Mouse (Mus musculus) urinary bladder, adult 18-20 months (tissue): ENCODE data around the gene Ifi211.
"Not testable (repeated sequence)": the region's sequence is repeated elsewhere in the genome, so short reads cannot be mapped to it uniquely, and the experiment has no call there.

Source experiments
- DNase-seq, 2 experiments: peaks; one replicate each; pipeline ENCODE4 v3.0.0; 2022; ENCODE audit warnings: low spot score in 2 of 2, mixed read lengths in 2 of 2

Gene Ifi211

DNA sequence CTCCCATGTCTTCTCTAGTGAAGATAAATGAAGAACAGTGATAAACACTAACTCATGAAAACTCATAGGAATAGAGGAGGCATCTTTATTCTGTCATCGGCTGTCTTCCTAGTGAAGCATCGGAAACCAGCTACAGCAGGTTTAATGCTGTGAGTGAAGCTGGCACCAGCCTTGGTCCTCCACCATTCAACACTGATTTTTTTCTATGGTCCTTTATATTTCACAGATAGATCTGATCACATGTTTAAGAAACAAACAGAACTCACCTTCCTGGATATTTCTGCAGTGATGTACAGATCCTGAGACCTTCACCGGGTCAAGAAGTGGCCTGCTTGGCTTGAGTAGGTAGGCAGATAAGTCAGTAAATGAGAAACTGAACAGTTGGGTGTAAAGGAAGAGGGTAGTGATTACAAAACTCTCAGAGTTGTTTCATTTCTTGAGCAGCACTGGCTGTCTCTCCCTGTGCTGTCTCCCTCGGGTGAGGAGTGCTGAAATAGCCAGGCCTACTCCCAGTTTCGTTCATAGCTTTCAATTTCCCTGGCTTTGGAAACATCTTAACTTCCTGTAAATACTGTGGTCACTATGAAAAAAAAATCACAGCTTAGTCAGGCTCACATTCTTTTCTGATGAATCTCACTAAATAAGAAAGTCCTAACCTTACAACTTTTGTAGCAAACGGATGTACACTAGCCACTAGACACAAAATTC lies at the start of gene Ifi211:
Gene Ifi211, minus strand, starts transcription at position 499 of the 708 bp plus-strand sequence.
- peak in 1 of 2 experiments; percentile 7 for DNase-seq

DNA sequence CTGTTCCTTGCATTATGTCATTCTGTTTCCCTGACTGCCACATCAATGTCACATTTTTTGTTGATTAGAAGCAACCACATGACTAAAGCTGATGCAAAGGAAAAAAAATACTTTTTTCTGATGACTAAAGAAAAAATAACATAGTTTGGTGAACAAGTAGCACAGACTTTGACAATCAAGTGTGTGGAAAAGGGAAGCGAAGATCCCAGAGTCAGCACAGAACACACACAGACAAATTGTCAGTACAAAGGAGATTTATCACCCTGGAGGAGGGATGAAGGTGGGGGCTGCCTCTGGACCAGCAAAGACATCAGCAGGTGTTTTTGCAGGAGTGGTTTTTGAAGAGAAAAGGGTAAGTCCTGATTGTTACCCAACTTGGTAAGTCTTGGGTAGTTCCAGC lies 48.6 kb upstream of the Ifi211 start:
- DNase-seq, result not testable (repeated sequence)

DNA sequence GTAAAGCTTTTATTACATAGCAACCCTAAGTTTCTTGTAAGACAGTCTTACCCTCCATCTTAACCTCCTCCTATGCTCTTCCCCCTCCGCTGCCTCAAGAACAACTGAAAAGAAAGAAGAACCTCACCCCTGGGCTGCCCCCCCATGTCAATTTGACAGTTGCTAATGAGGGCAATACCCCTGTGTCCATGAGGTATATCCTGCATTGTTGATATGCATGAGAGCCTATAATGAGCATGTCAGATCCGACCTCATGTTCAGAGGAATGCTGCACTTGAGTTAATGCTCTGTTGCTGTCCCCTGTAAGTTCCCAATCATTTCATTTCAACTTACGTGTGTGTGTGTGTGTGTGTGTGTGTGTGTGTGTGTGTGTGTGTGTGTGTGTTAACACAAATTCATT lies 47.2 kb upstream of the Ifi211 start:
- not testable (repeated sequence) for DNase-seq

DNA sequence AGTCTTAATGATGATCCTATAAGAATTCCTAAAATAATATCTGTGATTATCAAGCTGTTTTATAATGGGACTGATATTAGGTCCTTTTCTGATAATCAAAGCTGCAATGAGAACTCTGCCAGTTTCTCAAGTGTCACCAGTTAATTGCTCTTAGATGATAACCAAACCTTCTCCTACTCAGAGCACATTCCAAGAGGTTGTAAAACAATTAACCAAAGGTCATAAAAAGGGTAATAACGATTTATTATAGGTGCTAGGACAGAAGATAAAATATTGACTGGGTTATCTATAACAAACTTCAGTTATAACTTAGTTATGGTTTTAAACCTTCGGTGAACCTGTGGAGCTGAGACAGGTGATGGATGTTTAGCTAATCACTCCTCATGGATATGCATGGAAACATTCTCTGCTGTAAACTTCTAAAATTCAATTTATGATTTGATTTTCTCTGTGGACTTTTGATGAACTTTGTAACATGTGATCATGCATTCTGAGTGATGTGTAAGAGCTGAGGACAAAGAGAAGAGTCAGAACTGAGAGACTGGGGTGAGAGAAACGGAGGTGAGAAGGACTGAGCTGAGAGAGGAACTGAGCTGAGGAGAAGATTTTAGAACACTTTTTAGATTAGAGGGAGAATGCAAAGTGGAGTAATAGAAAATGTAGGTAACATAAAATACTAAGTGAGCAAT lies 43.1 kb upstream of the Ifi211 start:
- not testable (repeated sequence) for DNase-seq

DNA sequence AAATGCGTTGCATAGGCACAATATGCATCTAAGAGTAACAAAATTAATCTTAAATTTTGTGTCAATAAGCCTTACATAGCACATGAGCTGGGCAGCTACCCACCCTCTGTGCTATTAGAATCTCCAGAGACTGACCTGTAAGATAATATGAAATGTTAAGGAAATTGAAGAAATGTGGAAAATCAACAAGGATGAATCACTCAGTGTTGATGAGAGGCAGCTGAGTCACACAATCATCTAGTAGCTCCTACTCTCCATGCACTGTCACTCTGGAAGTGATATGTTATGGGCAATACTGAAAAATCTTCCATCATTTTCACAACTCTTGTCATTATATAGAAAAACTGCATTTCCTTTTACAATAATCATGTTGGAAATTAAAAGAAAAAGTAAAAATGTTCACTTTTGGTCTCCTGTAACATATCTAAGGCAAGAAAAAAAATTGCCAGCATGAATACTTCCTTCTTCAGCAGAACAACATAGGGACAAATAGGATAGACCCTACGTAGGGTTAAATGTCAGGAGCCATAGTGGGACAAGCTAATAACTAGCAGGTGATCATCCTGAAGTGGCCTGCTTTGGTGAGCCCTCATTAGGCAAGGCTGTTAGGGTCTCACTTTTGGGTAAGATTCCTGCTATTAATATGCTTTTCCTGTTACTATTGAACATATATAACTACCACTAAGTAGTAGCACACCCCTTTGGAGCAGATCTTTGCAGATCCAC lies 42.4 kb upstream of the Ifi211 start:
- DNase-seq, result no peak

DNA sequence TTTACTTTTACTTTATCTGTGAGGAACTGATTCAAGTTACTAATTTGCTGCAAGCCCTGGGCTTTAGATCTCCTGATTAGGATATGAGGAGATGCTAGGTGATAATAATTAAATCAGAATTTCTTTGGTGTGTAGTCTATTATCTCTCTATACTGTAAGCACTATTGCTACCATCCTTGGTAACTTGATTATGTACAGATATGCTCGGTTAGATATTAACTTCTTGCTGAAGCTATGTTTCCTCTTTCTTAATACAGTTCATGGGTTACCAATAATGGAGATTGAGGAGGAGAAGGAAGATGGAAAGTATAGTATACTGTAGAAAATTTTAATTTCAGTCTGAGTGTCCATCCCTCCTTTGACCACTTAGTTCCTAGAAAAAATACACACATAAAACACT lies 40.7 kb upstream of the Ifi211 start:
- DNase-seq, result no peak

DNA sequence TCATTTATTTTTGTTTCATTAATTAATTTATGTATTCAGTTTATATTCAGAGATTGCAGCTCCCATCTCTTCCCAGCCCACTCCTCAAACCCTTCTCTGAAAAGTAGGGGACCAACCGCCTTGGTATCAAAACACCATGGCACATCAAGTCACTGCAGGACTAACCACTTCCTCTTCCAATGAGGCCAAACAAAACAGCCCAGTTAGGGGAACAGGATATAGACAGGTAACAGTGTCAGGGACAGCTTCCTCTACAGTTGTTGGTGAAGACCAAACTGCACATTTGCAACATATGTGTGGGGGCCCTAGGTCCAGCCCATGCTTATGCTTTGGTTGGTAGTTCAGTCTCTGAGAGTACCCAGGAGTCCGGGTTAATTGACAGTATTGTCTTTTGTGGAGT lies 36.2 kb upstream of the Ifi211 start:
- not testable (repeated sequence) for DNase-seq

DNA sequence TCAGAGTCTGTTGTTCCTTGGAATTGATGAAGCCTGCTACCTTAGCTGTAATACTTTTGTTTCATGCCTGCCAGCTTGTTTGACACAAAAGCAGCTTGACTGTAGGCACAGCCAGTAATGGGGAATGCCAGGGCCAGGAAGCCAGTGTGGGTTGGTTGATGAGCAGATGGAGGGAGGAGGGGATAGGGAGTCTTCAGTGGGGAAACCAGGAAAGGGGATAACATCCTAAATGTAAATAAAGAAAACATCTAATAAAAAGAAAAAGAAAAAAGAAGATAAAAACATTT lies 29.9 kb upstream of the Ifi211 start:
- DNase-seq, result not testable (repeated sequence)

DNA sequence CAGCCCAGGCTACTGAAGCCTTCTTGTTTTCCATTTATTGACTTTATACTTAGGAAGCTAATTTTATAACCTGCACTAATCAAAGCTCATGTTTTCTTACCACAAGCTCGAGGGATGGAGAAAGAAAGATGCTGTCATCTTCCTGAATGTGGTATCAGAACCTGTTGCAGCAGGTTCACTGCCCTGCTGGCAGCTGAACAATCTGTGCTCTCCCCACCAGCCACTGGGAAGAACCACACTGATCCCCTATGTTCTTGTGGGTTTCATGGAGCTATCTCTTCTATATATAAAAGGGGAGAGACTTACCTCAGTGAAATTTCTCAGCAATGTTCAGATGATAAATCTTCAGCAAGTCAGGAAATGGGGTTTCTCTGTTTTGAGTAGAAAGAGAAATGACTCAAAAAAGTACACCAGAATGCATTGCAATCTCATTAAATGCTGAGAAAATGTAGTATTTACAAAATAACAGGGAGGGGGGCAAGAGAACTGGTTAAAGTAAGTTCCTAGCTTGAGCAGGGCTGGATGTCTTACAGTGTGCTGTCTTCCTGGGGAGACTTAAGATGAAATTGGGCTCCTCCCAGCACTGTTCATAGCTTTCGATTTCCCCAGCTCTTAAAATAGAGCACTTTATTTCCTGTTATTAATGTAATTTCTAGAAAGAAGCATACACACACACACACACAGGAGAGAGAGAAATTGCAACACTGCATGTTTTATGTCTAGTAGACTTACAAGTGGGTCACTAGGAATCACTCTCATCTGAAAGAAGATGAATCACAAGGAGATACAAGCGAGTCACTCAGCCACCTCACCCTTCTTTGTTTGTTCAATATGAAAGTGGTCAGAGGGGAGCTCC lies 29.3 kb upstream of the Ifi211 start, which contains the start of the genes Mndal and Ifi203:
Gene Mndal, minus strand, starts transcription at position 568 of the 856 bp plus-strand sequence.
Gene Ifi203, minus strand, starts transcription at position 749 of the 856 bp plus-strand sequence.
- not testable (repeated sequence) for DNase-seq

DNA sequence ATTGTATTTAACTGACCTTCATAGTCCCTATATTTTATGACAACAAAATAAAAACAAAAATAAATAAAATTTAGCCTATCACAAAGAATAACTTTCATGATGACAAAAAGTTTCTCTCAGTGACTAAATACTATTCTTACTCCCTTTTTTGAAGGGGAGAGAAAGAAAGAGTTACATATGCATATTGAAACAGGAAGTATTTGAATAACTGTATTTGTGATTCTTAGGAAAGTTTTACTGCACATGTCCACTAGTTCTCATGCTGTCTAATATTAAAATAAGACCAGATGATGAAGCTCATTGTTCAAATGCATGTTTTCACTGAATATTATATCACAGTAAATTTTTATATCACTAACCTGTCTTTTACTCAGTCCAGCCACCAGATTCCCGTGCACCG lies 28.7 kb upstream of the Ifi211 start:
- DNase-seq, result not testable (repeated sequence)

DNA sequence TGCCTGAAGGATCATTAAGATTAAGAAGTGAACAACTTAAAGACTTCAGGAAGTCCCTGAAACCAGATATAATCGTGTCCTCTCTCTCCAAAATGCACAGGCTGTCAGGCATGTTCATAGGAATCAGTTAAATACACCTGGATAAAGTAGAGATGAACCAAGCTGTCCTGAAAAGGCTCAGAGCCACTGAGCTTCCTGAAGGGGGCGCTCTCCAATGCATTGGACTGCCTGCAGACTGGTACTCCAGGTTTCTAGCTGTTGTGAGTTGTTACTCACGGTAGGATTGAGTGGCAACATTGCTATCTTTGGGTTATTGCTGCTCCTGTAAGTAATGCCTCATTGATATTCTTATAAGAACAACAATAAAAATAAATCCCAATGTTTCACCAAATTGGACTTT lies 6.4 kb upstream of the Ifi211 start:
- not testable (repeated sequence) for DNase-seq

DNA sequence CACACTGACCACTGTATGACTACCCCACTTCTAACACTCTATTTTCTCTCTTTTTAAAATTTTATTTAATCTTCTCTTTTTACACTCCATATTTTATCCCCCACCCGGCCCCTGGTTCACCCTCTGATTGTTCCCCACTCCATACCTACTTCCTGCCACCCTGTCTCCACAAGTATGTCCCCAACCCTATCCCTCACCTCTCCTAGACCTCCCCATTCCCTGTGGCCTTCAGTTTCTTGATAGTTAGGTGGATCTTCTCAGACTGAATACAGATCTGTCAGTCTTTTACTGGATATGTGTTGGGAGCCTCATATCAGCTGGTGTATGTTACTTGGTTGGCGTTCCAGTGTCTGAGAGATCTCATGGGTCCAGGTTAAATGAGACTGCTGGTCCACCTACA lies 1.7 kb upstream of the Ifi211 start:
- DNase-seq, result no peak

DNA sequence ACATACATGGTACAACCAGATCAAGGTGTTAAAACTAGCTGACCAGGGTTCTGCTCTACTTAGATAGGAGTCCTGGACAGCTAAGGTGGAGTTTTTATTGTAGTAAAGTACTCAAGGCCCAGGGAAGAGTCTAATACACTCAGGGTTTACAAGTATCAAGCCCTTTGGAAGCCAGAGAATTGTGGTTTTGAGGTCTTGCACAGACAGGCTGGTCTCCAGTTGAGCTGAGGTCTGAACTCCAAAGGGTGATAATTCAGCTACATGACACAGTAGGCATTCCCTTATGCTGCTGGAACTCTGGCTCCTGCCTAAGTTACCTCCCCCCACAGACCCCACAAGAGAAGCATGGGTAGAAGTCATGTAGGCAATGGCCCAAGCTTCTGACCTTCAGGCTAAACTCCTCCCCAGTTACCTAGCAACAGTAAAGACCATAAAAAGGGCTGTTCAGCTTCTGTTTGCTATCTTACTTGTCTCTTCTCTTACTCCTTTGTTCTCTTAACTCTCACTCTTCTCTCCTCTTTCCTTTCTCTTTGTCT lies 478 bp upstream of the Ifi211 start:
- not testable (repeated sequence) for DNase-seq

DNA sequence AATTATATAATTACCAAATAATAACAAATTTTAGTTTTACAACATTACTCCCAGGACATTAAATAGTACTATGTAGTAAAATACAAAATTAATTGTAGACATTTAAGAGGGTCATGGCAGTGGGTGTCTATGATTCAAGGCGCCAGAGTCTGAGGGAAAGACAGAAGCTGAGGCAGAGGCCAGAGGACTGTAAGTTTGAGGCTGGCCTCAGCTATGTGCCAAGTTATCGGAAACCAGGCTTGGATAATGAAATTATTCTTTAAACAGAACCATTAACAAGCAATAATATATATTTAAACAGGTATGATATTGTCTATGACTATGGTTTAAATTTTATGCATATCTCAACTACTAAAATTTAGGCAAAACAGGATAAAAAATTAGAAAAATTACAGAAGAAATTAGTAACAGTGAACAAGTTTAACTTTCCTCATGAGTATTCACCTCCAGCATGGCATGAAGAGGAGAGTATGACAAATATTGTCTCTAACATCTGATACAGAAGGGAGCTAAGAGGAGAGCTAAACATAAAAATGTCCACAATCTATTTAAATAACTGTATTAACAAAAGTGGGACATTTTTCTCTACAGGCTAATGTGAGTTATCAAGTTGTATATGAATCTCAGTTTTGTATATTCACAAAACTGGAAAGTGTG lies 910 bp downstream of the Ifi211 start:
- DNase-seq, result no peak

DNA sequence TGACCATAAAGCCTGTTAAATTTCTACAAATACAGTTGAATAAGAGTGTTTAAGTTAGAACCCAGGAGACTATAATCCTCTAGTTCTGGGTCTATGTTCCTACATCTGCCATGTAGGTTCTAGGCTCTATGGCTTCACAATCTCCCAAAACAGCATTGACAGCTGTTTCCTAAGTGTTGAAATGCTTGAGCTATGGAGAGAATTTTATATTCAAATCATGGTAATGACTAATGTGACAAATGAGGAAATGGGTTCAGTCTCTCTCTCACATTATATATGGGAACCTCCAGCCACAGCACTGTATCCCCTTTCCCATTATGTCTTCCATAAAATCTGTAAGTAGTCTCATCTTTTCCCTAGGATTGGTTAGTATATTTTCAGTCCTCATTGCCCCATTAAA lies 4.5 kb downstream of the Ifi211 start:
- DNase-seq, result not testable (repeated sequence)

DNA sequence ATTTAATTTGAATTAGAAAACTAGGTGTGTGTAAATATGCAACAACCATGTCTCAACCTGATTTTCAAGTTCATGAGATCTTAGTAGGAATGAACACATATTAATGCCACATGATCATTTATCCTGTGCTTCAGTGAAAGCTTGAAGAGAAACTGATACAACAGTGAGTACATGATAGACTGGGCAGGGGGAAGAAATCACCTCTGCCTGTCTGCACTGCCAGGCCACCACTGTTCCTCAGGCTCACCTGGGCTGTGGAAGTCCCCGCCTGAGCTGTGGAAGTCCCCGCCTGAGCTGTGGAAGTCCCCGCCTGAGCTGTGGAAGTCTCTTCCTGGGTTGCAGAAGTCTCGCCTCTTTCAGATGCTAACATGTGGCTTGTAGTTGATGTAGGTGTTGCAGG lies 7.0 kb downstream of the Ifi211 start:
- DNase-seq, result not testable (repeated sequence)

DNA sequence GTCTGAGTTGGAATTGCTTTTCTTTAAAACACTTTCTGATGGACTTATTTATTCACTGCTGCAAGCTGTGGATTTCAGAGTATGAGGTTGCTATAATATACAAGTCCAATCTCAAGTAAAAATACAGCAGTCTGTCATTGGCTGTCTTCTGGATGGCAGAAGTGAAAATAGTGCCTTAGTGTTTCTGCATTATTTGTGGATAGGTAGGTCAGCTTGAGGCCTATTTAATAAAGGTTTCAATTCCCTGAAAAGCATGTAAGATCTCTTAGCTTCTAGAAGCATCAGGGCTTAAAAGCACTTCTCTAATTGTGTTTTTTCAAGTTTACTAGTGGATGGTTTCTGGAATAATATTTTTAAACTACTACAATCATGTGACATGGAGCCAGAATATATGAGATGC lies 23.1 kb downstream of the Ifi211 start:
- DNase-seq, result not testable (repeated sequence)

DNA sequence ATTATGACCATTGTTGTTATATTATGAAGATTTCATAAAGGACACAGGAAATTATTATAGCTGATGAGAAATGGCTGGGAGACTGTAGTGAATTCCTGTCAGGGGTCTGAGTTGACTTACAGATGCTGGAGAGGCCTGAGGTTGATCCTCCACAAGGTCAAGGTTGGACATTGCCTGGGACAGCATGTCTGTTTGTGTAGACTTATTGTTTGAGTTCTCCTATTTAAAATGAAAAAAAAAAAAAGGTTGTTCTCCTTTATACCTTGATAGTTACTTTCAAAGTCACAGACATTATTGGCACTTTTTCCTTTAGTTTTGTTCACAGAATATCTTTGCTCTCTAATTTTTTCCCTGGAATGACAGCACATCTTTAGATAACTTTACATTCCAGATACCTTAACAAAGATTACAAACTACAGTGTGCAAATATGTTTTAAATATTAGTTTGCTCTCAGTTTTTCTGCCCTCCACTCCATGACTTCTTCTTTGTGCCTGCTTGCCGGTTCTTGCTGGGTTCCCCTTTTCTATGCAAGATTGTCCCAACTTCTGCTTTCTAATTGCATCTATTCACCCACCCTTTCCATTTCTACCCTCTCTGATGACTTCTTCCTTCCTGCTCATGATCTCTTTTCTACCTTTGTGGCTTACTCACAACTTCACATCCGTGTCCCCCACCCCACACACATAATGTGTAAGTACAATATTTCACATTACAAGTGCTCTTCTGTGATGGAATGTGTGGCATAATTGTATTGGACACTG lies 25.6 kb downstream of the Ifi211 start:
- not testable (repeated sequence) for DNase-seq

DNA sequence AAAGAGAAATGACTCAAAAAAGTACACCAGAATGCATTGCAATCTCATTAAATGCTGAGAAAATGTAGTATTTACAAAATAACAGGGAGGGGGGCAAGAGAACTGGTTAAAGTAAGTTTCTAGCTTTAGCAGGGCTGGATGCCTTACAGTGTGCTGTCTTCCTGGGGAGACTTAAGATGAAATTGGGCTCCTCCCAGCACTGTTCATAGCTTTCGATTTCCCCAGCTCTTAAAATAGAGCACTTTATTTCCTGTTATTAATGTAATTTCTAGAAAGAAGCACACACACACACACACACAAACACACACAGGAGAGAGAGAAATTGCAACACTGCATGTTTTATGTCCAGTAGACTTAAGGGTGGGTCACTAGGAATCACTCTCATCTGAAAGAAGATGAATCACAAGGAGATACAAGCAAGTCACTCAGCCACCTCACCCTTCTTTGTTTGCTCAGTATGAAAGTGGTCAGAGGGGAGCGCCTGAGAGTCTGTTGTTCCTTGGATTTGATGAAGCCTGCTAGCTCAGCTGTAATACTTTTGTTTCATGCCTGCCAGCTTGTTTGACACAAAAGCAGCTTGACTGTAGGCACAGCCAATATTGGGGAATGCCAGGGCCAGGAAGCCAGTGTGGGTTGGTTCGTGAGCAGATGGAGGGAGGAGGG lies 32.7 kb downstream of the Ifi211 start:
- not testable (repeated sequence) for DNase-seq
